ENCODE assay signal across 9 mouse cellular contexts in the genomic region with DNA sequence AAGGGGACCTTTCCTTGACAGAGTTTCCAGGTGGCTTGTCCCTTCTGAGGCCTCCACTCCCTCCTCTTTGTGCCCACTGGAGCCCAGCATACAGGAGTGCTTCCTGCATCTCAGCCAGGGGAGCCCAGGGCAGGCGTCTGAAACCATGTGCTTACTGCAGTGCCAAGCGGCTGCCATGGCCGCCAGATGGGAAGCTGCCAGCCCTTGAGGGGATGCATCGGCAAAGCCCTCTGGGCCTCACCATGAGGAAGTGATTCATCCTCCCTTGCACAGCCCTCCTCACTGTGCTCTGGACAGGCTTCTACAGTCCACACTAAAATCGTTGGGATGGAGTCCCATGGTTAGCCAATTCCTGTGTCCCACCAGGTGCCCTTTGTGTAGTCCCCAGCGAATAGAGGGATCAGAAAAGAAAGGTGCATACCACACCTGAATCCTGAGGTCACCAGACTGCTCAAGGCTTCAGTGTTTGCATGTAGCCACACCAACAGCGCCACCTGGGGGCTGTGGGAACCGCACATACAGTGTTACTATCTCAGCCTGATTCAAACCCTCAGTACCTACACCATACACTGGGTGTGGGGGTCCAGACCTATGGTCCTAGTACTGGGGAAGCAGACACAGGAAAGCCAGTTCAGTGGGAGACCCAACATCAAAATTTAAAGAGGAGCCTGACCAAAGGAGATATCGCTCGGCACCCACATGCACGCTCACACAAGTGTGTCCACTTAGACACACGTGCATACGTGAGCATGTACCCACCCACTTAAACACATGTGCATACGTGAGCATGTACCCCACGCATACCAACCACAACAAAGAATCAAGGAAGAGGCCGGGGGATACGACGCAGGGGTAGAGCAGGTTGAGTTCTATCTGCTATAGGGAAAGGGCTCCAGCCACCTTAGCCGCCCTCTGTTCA. TPM values are rescaled to one million over a fixed set of nuclear protein-coding genes. Genes with fewer than 3 reads are reported as not detected.
A peak's percentile ranks its signal among the peaks of the same experiment; 100 is the strongest.
DNase-seq lines count a peak whose midpoint lies in the region; ATAC-seq lines count a peak whose summit lies in the region.
"Had no signal": no experiment of that assay in that cellular context is flagged by ENCODE, and none has a peak within 500 bp of the region (broad histone marks: within the 10 kb centered on the region; RNA-seq: fewer than 3 reads in every experiment).

No protein-coding gene starts in this region.

- DNase-seq in forebrain, embryonic 10.5 days (ENCODE audit: extremely low spot score, low spot score), result no peak
- peak; percentile 37 for DNase-seq in urinary bladder, postnatal 14 days (ENCODE audit: low spot score)
- DNase-seq in urinary bladder, postnatal 4 days (ENCODE audit: low spot score in 2 of 2), result no peak
- DNase-seq in embryo, embryonic 11.5 days (ENCODE audit: low read depth, low spot score), result peak; percentile 31

- WGBS in forebrain, embryonic 13.5 days, result 80% methylated on average over 19 of the region's 19 CpGs
- 81% methylated on average over 19 of the region's 19 CpGs for WGBS in forebrain, embryonic 10.5 days
- 81% methylated on average over 19 of the region's 19 CpGs for WGBS in kidney, embryonic 14.5 days
- WGBS in midbrain, embryonic 15.5 days, result 76% methylated on average over 19 of the region's 19 CpGs

- H3K27me3 ChIP-seq in forebrain, embryonic 13.5 days, result no peaks in the 10 kb centered on the region
- H3K27me3 ChIP-seq in forebrain, embryonic 10.5 days (ENCODE audit: poor library complexity, severe bottlenecking), result no peaks in the 10 kb centered on the region
- no peaks in the 10 kb centered on the region for H3K27me3 ChIP-seq in kidney, embryonic 14.5 days (ENCODE audit: control insufficient read depth, insufficient read depth, low read length)
- no peaks in the 10 kb centered on the region for H3K27me3 ChIP-seq in midbrain, embryonic 15.5 days (replicated peaks)
- H3K27me3 ChIP-seq: limb, embryonic 12.5 days had no signal

- peak; percentile 60; the same call in 1 of the 2 replicates for ATAC-seq in forebrain, embryonic 13.5 days
- ATAC-seq in kidney, embryonic 14.5 days (ENCODE audit: low FRiP score, low TSS enrichment), result peak; percentile 25
- ATAC-seq in midbrain, embryonic 15.5 days (replicated peaks), result peak; percentile 41; the same call in 1 of the 2 replicates
- no peak for ATAC-seq in erythroid progenitor cell, adult 5-6 weeks (replicated peaks; ENCODE audit: low FRiP score, poor library complexity, severe bottlenecking)

- H3K4me2 ChIP-seq in forebrain, embryonic 13.5 days, result no peak overlapping the region
- no peak overlapping the region for H3K4me2 ChIP-seq in kidney, embryonic 14.5 days (replicated peaks; ENCODE audit: low read depth, low read length)
- H3K4me2 ChIP-seq in midbrain, embryonic 15.5 days, result no peak overlapping the region
- H3K4me2 ChIP-seq: limb, embryonic 12.5 days had no signal

- H3K4me1 ChIP-seq in forebrain, embryonic 13.5 days, result no peaks in the 10 kb centered on the region
- peaks cover 9% of the 10 kb centered on the region for H3K4me1 ChIP-seq in forebrain, embryonic 10.5 days
- H3K4me1 ChIP-seq in kidney, embryonic 14.5 days (ENCODE audit: control insufficient read depth, insufficient read depth, low read length), result no peaks in the 10 kb centered on the region
- no peaks in the 10 kb centered on the region for H3K4me1 ChIP-seq in midbrain, embryonic 15.5 days
- H3K4me1 ChIP-seq: limb, embryonic 12.5 days had no signal

- no peak overlapping the region for H3K4me3 ChIP-seq in forebrain, embryonic 13.5 days
- H3K4me3 ChIP-seq in forebrain, embryonic 10.5 days, result no peak overlapping the region
- H3K4me3 ChIP-seq in kidney, embryonic 14.5 days (ENCODE audit: low read length), result no peak overlapping the region
- H3K4me3 ChIP-seq in midbrain, embryonic 15.5 days, result no peak overlapping the region
- H3K4me3 ChIP-seq: limb, embryonic 12.5 days had no signal

- H3K9ac ChIP-seq in forebrain, embryonic 13.5 days, result no peak overlapping the region
- no peak overlapping the region for H3K9ac ChIP-seq in kidney, embryonic 14.5 days (ENCODE audit: low read depth, low read length)
- no peak overlapping the region for H3K9ac ChIP-seq in midbrain, embryonic 15.5 days
- H3K9ac ChIP-seq: limb, embryonic 12.5 days had no signal

- no peaks in the 10 kb centered on the region for H3K9me3 ChIP-seq in forebrain, embryonic 13.5 days (replicated peaks)
- H3K9me3 ChIP-seq in forebrain, embryonic 10.5 days, result no peaks in the 10 kb centered on the region
- H3K9me3 ChIP-seq in kidney, embryonic 14.5 days (ENCODE audit: control insufficient read depth, low read length), result no peaks in the 10 kb centered on the region
- H3K9me3 ChIP-seq in midbrain, embryonic 15.5 days, result no peaks in the 10 kb centered on the region
- H3K9me3 ChIP-seq: limb, embryonic 12.5 days had no signal

- no peaks in the 10 kb centered on the region for H3K36me3 ChIP-seq in forebrain, embryonic 13.5 days (ENCODE audit: poor library complexity, severe bottlenecking)
- H3K36me3 ChIP-seq in forebrain, embryonic 10.5 days (replicated peaks), result no peaks in the 10 kb centered on the region
- no peaks in the 10 kb centered on the region for H3K36me3 ChIP-seq in kidney, embryonic 14.5 days (ENCODE audit: control insufficient read depth, insufficient read depth, low read length)
- H3K36me3 ChIP-seq in midbrain, embryonic 15.5 days (replicated peaks), result no peaks in the 10 kb centered on the region
- H3K36me3 ChIP-seq: limb, embryonic 12.5 days had no signal

- no peak overlapping the region for H3K27ac ChIP-seq in forebrain, embryonic 13.5 days
- no peak overlapping the region for H3K27ac ChIP-seq in forebrain, embryonic 10.5 days
- no peak overlapping the region for H3K27ac ChIP-seq in kidney, embryonic 14.5 days (ENCODE audit: low read depth, low read length)
- no peak overlapping the region for H3K27ac ChIP-seq in midbrain, embryonic 15.5 days
- H3K27ac ChIP-seq: limb, embryonic 12.5 days had no signal

RNA-seq across cellular contexts. Expression of a gene that starts 27.5 kb away (rescaled TPM):
- 8.4 and 9.7 TPM in 2 replicates for polyA plus RNA-seq in forebrain, embryonic 13.5 days (2015; fragmentation: Nextera tagmentation; extraction: Ambion mirVana)
- polyA plus RNA-seq in forebrain, embryonic 10.5 days (2016; fragmentation: Nextera tagmentation; extraction: Ambion mirVana), result 9.0 and 12.2 TPM in 2 replicates
- polyA plus RNA-seq in kidney, embryonic 14.5 days (2014; fragmentation: Nextera tagmentation; extraction: Ambion mirVana), result 6.4 and 8.0 TPM in 2 replicates
- 6.1 TPM in 2 replicates for polyA plus RNA-seq in midbrain, embryonic 15.5 days (2015; fragmentation: Nextera tagmentation; extraction: Ambion mirVana)
- total RNA-seq in erythroid progenitor cell, adult 5-6 weeks (2015; ENCODE audit: low replicate concordance), result not detected in 2 replicates
- 0.08 TPM in 1 of 2 replicates, not detected in the other for total RNA-seq in erythroid progenitor cell, adult 5-6 weeks (2017; ENCODE audit: low replicate concordance)

Comparison
In these comparisons a context has a peak if more than half of its experiments do, and no peak if none do; other contexts are left out.
1. DNase-seq: peak in urinary bladder, postnatal 14 days (single experiment) and embryo, embryonic 11.5 days (single experiment); none in forebrain, embryonic 10.5 days (single experiment) and urinary bladder, postnatal 4 days (0 of 2).